Mouse (Mus musculus) spleen, adult 2 months (tissue): ENCODE measurements around the gene Tescl.

ENCODE experiments used
- CTCF ChIP-seq: fragments of 200-500 bp; IDR thresholded peaks from 2 replicates; pipeline ENCODE4 v1.5.1; 2011; ENCODE audit warnings: mild to moderate bottlenecking, inconsistent platforms; ENCODE audit not compliant: insufficient read depth, insufficient read length, insufficient replicate concordance; ENCODE audit errors: extremely low read depth
- POLR2A ChIP-seq: fragments of 200-500 bp; IDR thresholded peaks from 2 replicates; pipeline ENCODE4 v1.6.1; 2011; ENCODE audit warnings: low read depth, low read length, inconsistent platforms

GRCm38 (mm10) chr7:24325675-24326128 is 8.0 kb downstream of the Tescl start:
- TF ChIP-seq CTCF (no peak), POLR2A (no peak)
